Mouse (Mus musculus): ENCODE measurements at regions not wholly inside any gene's neighbourhood (a gene's known extent, or its start where the extent isn't known, plus 50 kb on each side); places are given as distances from the start of the nearest gene placed in this dataset.

GRCm38 (mm10) chr2:45475996-45476395 is 358.8 kb upstream of the Zeb2 start:
- TF ChIP-seq ZC3H11A (IDR thresholded peaks at IDR 0.05; ENCODE audit: borderline replicate concordance, low read depth, low read length) (no peak), MAFK (IDR thresholded peaks at IDR 0.05; ENCODE audit: insufficient read depth, low read depth, low read length) (no peak)

All from ES-E14 (cell line).